Mouse (Mus musculus) ZHBTc4 (cell line): ENCODE data around the gene Mrgbp.

ENCODE experiments used
- DNase-seq: peaks from one replicate; pipeline ENCODE4 v3.0.0-alpha.2; 2011; ENCODE audit warnings: low read depth, low spot score

Mrgbp gene

DNA sequence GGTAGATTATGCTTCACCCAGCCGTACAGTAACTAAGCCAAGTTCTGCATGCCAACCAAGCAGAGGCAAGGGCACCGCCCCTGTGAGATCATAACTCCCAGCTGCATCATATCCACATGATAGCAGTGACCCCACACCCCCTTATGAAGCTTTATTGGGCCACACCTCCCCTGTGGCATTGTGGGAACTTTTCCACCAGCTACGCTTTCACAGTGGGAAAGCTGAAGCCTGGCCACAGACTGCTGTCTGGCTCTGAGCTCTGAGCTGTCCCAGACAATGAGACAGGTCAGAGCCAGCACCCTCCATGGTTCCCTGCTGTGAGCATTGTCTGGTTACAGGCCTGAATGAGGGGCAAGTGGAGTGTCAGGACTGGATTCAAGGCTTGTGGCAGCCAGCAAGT, at the start of gene Mrgbp:
Mrgbp (plus strand) TSS at position 303 of the 400 bp plus-strand sequence.
- DNase-seq = peak; percentile 50

DNA sequence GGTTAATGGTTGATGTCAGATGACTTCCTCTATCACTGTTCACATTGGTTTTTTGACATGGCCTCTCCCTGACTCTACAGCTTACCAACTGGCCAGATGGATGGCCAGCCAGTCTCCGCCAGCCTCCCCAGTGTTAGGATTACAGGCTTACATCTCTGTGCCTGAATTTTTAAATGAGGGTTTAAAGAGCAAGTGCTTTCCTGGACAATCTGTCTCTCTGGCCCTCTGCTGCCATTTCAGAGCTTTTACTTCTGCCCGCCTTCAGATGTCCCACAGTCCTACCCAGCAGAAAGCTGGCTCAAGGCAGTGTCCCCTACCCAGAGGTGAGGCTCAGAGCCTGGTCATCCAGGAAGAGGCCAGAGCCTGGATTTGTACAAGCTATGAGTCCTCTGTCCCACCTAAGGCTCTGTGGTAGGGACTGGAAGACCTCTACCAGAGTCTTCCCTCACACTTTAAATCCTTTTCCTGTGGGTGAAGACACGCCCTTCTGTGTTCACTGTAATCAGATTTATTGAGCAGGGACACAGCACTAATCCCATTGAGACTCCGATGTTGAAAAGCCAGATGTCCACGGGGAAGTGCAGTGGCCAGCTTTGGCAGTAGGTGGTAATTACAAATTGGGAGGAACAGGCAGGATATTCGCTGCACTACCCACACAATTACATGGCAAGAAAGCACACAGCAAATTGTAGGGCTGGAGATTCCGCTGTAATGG, 49.3 kb upstream of the Mrgbp start:
- DNase-seq = no peak

DNA sequence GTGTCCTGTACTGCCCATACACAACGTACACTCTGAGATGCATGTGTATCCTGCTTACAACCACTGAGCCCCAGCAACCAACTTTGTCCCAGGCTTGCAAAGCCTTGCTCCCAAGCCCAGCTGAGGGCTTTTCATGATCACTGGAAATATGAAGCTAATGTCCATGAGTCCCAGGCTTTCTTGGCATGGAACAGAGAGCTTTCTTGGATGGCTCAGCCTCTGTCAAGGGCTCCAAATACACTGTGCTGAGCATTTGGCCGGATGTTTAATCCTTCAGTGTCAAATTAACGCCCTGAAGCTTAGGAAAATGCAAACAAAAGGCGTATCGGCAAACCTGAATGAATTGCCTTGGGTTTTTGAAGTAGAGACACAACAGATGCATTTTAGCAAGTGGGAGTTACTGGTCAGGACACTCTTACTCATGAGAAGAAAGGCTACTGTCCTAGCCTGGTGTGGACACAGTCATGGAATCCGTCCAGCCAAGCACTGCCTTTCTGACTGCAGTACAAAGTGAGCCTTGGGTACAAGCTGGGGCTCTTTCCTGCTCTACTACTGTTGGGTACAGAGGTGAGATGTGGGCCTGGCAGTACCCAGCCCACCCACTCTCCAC, 48.6 kb upstream of the Mrgbp start:
- no peak for DNase-seq

DNA sequence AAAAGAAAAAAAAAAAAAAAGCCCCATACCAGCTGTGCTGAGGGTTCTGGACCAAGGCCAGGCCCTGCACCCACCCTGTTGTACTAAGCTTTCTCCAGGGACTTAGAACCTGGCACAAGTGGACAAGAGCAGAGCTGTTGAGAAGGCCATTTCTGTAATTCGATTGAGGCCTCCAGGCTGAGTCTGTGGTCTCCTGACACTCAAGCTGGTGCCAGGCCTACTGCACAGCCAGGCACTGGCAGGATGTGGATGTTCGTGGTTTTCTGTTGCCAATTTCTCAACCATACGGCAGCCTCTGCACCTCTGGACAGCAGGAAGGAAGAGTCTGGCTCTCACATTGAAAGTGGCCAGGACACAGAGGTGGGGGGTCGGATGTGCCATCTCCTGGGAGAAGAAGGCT, 47.9 kb upstream of the Mrgbp start:
- DNase-seq = no peak

DNA sequence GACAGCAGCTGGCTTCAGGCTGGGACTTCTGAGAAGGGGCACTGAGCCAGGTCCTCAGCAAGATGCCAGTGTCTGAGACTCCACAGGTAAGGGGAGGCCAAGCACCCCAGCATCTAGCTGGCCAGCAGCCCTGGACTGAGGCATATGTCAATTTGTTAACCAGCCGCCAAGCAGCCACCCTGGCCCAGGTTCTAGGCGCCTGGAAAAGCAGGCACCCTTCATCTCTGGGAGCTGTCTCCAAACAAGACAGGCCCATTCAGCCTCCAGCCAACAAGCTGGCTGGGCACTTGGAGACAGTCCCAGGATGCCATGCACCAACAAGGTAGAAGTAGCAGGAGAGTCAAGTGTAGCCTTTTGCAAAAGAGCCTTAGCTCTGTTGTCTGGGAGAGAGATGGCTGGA, 37.4 kb upstream of the Mrgbp start:
- no peak for DNase-seq

DNA sequence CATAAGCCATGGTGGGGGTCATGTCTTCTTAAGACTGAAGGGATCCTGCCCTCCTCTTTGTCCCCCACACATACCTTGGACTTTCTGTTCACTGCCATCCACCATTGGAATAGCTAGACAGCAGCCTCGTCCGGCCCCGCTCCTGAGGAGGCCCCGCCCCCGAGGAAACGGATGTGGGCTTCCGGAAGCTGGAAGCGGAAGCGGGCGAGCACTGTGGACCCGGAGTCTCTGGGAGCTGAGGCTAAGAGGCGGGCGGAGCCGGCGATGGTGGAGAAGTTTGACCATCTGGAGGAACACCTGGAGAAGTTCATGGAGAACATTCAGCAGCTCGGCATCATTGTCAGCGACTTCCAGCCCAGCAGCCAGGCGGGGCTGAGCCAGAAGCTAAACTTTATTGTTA, 36.1 kb upstream of the Mrgbp start:
- DNase-seq = peak; percentile 53

DNA sequence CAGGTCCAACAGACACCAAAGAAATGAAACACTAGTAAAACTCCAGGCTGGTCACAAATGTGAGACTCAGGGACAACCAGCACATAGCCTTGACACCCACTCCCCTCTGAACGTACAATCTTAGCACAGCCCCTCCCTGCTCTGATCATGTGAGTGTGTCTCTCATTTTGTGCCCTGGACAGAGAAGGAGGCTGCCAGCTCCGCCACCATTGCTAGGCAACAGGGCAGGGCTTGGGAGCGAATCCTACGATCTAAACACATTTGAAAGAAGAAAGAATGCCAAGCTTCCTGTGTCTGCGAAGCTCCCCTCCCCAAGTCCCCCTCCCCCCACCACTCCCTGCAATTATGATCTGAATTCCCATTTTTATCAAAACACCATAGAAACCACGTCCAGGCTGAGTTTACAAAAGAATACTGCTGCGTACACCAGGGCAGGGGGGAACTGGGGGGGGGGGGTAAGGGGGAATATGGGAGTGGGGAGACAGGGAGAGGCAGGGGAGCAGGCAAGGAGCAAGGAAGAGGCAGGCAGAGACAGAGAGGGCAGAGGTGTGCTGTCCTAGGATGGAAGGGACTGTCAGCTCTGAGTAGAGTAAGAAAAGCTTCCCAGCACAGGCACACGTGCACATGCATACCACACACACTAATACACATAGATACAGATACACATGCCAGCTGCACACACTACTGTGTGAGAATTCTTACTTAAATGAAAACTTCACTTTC, 33.6 kb upstream of the Mrgbp start:
- DNase-seq = peak; percentile 48

DNA sequence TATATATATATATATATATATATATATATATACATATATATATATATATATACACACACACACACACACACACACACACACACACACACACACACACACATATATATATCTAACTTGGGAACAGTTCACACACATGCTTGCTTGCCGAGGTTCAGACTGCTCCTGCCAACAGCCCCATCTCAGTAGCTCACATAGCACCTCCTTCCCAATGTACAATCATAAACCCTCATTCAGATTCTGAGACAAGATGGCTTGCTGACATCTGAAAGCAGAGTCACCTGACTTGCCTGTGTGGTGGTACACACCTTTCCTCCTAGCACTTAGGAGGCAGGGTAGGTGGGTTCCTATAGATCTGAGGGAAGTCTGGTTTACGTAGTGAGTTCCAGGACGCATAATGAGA, 28.8 kb upstream of the Mrgbp start:
- DNase-seq = no peak

DNA sequence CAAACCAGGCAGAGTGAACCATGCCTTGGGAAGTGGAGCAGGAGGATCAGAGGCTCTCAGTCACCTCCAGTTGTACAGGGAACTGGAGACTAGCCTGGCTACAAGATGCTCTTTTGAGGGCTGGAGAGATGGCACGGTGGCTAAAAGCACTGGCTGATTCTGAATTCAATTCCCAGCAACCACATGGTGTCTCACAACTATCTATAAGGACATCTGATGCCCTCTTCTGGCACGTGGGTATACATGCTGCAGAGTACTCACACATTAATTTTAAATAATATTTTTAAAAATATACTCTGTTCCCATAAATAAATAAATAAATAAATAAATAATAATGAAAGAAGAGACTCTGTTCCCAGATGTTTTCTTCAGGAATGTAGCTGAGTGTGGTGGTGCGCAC, 25.9 kb upstream of the Mrgbp start:
- DNase-seq = no peak

DNA sequence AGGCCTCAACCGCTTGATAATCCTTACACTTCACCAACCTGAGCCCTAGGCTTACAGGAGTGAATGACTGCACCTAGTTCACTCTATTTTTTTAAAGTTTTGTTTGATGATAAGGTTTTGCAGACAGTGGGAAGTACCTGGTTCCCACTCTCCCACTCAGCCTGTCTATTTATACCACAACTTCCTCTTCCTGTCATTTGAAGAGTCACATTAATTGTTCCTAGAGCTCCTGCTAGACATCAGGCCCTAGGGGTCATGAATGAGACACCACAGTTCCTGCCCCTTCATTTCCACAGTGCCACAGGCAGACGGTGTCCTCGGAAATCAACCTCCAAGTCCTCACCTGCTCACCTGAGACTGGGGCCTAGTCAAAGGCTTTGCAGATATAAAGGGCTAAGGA, 24.6 kb upstream of the Mrgbp start:
- DNase-seq = no peak

DNA sequence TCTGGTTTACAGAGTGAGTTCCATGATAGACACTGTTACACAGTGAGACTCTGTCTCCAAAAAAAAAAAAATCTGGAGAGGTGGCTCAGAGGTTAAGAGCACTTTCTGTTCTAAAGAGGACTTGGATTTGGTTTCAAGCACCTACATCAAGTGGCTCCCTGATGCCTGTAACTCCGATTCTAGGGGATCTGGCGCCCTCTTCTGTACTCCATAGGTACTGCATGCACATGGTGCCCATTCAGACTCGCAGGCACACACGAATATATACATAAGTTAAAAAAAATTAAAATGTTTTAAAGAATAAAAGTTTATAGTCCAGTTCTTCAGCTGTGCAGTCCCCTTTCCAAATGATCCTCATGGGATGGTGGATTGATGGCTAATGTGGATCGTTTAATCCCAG, 20.9 kb upstream of the Mrgbp start:
- DNase-seq = peak; percentile 62

DNA sequence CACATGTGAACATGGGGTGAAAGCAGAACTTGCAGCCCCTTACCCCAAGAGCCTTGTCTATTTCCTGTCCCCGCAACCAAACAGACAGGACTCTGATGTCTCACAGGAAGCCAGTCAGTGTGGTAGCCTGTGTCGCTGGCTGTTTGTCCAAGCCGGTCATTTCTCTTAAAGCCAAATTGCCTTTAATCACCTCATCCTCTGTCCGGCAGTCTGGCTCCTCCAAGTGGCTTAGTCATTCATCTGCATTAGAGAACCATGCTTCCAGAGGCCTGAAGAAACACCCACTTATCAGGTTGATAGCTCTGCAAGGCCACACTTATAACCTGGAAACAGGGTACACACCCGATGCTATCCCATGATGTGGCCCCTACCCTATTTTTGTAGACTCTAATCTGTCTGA, 19.0 kb upstream of the Mrgbp start:
- no peak for DNase-seq

DNA sequence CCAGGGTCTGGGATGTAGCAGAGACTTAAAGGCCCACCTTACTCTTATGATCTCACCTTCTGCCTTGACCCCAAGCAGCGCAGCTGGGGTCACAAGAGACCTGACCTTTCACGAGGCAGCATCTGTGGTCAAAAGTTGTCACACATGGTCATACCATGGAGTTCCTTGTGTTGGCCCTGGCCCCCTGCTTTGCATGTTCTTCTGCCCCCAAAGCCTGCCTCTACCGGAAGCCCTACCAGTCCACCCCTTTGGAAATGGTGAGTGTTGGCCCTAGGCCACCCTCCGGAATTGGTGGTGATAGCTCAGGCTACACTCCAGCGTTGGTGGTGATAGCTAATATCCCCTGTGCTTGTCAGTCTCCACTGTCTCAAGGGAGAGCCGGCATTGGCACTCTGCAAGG, 17.8 kb upstream of the Mrgbp start:
- no peak for DNase-seq

DNA sequence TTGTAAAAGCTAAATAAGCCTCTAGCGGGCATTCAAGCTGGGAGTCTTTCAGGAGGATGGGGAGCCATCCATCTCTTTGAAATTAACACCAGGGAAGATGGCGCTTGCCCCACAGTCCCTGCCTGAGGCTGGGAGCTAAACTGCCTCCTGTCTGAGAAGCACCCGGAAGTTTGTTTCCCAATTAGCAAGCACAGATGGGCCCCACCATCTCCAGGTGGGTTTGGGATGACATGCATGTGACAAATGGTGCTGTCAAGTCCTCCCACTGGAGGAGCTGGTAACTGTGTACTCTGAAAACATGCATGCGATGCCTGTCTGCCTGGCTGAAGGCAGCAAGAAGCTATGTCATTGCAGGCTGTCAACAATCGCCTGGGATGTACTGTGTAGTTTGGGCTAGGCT, 17.3 kb upstream of the Mrgbp start:
- DNase-seq = no peak

DNA sequence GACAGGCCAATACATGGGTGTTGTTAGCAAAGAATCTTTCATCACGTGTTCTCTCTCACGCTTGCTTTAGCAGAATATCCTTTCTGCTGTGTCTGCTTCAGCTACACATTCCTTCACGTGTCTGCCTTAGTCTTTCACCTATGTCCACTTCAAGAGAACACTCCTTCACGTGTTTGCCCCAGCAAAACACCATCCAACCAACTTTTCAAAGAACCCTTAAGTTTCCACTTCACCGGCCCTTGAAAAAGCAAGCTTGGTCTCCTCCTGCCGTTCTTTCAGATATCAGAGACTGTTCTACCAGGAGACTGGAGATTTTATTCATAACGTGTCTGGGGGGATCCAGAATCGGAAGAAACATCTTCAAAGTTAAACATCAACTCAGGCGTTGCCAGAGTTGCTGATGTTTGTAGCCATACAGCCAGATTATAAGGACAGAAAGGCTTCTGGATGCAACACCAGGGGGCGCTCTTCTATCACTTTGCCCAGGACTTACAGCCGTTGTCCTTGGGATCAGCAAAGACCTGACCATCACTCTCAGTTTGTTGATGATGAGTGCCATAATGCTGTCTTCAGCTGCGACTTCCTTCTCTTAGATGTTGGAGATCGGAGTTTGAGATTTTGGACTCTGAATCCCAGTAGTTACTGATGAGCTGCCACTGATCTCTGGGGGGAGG, 14.7 kb upstream of the Mrgbp start:
- peak; percentile 82 for DNase-seq

DNA sequence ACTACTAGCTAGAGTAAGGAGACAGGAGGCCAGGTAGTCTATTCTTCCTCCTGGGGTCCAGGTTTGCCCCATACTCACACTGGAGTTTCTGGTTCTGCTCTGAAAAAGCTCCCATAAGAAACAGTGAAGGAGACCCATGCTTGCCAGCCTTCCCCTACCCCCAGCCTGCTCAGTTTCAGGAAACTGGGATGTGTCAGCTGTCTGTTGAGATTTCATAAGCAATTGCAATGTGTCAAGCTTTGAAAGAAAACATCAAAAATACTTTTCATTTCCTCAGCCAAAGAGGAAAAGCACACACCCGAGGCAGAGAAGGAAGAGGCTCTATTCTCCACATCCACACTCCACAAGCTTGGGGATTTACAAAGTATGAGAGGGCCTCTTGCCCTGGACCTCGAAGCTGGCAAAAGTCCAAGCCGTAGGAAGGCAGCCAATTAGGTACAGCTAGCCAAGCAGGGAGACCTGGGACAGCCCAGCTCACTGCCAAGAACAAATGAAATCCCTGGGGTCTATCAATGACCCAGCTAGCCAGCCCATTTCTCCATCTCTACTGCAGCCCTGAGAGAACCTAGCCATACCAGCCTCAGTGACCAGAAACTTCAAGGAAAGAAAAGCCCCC, 12.0 kb upstream of the Mrgbp start:
- no peak for DNase-seq

DNA sequence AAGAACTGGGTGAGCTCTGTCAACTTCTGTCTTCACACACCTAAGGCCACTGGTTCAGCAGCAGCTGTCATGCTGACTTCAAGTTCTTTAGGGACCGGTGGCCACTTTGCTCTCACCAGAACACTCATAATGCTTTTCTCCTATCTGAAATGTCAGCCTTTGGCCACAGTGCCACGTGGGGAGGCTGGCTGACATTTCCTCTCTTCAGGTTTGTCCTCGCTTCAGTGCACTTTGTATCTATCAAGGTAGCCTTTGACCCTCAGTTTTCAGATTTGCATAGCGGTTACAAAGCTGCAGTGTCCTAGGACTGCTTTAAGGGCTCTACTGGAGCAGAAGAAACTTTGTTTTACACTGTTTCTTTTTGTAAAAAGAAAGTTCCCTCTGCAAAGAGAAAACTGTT, 4.6 kb upstream of the Mrgbp start:
- DNase-seq = no peak

DNA sequence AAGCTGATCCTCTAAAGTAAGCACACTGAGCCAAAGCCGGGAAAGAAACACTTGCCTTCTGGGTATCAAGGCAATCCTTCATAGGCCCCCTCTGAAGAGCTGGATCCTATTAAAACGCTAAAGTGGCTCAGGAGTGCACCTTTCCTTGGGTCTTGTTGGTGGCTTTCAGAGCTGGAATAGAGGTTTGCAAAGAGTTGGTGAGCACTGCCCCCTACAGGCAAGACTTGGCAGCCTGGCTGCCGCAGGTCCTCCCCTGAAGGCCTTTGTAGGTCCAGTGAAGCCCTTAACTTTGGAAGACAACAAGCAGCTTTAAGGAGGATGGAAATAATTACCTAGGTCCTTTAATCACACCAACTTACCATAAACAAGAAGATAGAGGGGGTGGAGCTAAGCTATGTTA, 2.4 kb upstream of the Mrgbp start:
- peak; percentile 76 for DNase-seq

DNA sequence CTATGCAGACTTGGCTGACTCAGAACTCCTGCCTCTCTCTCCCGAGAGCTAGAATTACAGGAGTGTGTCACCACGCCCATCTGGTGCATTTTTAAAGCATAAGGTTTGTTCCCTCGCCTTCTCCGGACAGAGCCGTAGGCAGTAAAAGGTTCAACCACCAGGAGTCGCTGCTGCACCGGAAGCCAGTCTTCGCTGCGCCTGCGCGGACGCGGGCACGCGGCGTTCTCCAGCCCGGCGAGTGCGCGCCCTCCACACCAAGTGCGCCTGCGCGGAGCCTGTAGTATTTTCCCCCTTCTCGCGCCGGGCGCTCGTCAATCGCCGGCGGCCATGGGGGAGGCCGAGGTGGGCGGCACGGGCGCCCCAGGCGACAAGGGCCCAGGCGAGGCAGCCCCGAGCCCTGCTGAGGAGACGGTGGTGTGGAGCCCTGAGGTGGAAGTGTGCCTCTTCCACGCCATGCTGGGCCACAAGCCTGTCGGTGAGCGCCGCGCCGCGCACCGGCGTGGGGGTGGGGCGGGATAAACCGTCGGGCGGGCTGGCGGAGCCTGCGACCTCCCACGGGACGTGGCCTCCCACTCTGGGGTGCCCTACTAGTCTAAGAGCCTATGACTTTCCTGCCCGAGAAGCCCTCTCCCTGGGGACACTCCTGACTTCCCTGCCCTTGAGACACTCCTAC, 1.5 kb downstream of the Mrgbp start:
- peak; percentile 97 for DNase-seq

DNA sequence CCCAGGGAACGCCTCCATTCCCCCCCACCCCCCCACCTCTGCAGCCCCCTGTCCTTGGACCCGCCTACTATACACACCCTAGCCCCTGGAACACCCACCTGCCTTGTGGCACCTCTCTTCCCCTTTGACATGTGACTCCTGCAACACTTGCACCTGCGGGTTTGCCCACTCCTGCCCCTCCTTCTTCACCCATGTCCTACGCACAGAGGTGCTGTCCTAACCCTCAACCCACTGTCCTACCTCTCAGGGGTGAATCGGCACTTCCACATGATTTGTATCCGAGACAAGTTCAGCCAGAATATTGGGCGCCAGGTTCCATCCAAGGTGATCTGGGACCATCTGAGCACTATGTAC, 2.0 kb downstream of the Mrgbp start:
- DNase-seq = no peak

DNA sequence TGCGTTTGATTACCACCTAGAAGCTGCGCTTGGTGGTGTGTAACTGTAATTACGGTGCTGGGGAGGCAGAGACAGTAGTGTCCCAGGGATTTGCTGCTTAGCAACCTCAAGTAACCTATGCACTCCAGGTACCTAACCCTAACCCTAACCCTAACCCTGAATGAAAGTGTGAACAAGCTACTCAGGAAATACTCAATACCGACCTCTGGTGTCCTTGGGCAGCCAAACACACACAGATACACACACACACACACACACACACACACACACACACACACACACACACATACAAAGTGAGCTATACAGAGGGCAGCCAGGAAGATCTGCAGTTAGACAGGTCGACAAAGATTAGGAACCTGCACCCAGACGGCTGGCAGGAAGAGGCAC, 7.6 kb downstream of the Mrgbp start:
- no peak for DNase-seq
